Mouse (Mus musculus): ENCODE measurements at regions not wholly inside any gene's neighbourhood (a gene's known extent, or its start where the extent isn't known, plus 50 kb on each side); places are given as distances from the start of the nearest gene placed in this dataset.

DNA sequence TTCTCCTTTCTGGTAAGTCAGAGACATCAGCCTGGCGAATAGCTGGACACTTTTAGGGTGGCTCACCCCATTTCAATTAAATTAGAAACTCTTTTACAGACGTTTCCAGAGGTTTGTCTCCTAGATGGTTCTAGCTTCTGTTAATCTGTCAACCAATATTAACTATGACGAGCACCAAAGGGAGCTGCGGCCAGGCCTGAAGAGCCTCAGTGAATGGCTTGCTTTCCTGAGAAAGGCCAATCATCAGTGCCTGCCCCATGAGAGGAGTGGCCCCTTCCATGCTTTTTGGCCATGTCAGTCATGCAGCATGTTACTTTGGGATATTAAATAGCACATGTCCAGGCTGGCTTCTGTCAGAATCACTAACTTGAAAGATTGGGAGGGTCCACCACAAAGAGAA, 296.6 kb upstream of the Id2 start:
- no peaks in the 10 kb centered on the region for H3K36me3 ChIP-seq (ENCODE audit: insufficient read depth, low read length)
- 84% methylated on average over 4 of the region's 4 CpGs for WGBS
- no peak overlapping the region for H3K27ac ChIP-seq (ENCODE audit: low read length)
- H3K4me2 ChIP-seq (replicated peaks; ENCODE audit: low read depth, low read length): no peak overlapping the region
- TF ChIP-seq CTCF (IDR thresholded peaks at IDR 0.05) (no peak), EP300 (IDR thresholded peaks at IDR 0.05) (no peak)
- H3K27me3 ChIP-seq (replicated peaks; ENCODE audit: insufficient read depth, low read length): no peaks in the 10 kb centered on the region
- H3K4me3 ChIP-seq (ENCODE audit: low read depth, low read length): no peak overlapping the region
- ATAC-seq (no peak), DNase-seq (ENCODE audit: low spot score) (no peak)
- no peak overlapping the region for H3K9ac ChIP-seq (replicated peaks; ENCODE audit: low read depth)
- H3K4me1 ChIP-seq (ENCODE audit: insufficient read depth, low read depth, low read length): no peaks in the 10 kb centered on the region
- no peaks in the 10 kb centered on the region for H3K9me3 ChIP-seq (ENCODE audit: low read length)

DNA sequence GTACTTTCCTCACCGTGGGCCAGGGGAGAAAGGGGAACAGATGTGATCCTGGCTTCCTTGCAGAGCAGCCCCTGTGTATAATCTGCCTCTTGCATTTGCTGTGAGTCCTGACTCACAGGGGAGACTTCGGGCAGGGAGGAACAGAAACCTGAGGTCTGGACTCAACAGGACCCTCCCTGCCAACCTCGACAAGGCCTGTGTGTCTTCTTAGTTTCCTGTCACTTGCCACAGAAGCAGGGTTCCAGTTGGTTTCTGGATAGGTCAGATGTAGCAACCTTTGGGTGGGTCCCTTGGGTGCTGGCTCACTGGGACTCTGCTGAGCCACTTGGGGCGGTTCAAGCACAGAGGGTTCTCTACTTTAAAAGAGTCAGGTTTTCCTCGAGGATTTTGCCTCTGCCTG, 292.3 kb upstream of the Id2 start:
- Histone ChIP-seq H3K9ac (replicated peaks; ENCODE audit: low read depth) (no peak overlapping the region), H3K27ac (ENCODE audit: low read length) (no peak overlapping the region), H3K9me3 (ENCODE audit: low read length) (no peaks in the 10 kb centered on the region), H3K4me3 (ENCODE audit: low read depth, low read length) (no peak overlapping the region), H3K4me1 (ENCODE audit: insufficient read depth, low read depth, low read length) (no peaks in the 10 kb centered on the region), H3K4me2 (replicated peaks; ENCODE audit: low read depth, low read length) (no peak overlapping the region), H3K36me3 (ENCODE audit: insufficient read depth, low read length) (no peaks in the 10 kb centered on the region), H3K27me3 (replicated peaks; ENCODE audit: insufficient read depth, low read length) (no peaks in the 10 kb centered on the region)
- peak; percentile 44 for DNase-seq (ENCODE audit: low spot score)
- 58% methylated on average over 5 of the region's 5 CpGs for WGBS
- TF ChIP-seq EP300 (IDR thresholded peaks at IDR 0.05) (no peak), CTCF (IDR thresholded peaks at IDR 0.05) (no peak)
- ATAC-seq: no peak

DNA sequence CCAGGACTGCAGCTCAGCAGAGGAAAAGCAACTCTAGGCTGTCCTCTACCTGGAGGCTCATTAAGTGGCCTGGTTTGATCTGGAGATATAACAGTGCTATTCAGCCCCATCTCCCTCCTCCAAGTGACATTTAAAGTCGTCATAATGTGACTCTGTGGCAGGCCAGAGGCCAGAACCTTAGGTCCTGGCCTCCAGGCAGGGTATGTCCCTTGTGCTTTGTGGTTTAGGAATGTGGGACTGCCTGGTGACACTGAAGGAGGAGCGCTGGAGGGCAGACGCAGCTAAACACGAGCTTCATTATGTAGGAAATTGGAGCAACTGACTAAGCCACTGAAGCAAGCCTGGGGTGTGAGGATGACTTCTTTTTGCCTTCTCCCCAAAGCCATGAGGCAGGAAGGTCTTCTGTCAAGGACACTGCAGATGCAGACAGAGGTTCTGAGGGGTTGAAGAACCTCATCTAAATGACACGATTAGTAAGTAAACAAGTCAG, 290.9 kb upstream of the Id2 start:
- Histone ChIP-seq H3K4me1 (ENCODE audit: insufficient read depth, low read depth, low read length) (no peaks in the 10 kb centered on the region), H3K9me3 (ENCODE audit: low read length) (no peaks in the 10 kb centered on the region), H3K4me2 (replicated peaks; ENCODE audit: low read depth, low read length) (no peak overlapping the region), H3K27ac (ENCODE audit: low read length) (no peak overlapping the region), H3K9ac (replicated peaks; ENCODE audit: low read depth) (no peak overlapping the region), H3K36me3 (ENCODE audit: insufficient read depth, low read length) (no peaks in the 10 kb centered on the region), H3K27me3 (replicated peaks; ENCODE audit: insufficient read depth, low read length) (no peaks in the 10 kb centered on the region), H3K4me3 (ENCODE audit: low read depth, low read length) (no peak overlapping the region)
- no peak for ATAC-seq
- DNase-seq (ENCODE audit: low spot score): no peak
- TF ChIP-seq CTCF (IDR thresholded peaks at IDR 0.05) (no peak), EP300 (IDR thresholded peaks at IDR 0.05) (no peak)
- WGBS: 63% methylated on average over 5 of the region's 5 CpGs

DNA sequence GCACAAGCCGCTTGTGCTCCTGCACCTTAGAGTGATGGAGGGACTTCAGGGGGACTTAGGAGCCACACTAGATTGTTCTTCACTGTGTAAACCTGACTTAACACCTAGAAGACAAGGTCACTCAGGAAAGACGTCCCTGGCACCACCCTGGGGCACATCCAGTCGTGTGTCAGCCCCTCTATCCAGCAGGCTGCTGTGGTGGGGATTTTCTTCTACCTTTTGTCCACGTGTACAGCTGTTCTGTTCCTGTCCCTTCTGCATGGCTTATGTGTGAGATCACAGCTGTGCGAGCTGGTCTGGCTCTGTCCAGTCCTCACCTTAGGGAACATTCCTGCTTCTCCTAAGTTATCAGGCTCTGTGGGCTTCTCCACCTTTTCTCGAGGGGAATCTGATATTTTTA, 286.0 kb upstream of the Id2 start:
- ATAC-seq (no peak), DNase-seq (ENCODE audit: low spot score) (no peak)
- Histone ChIP-seq H3K4me1 (ENCODE audit: insufficient read depth, low read depth, low read length) (no peaks in the 10 kb centered on the region), H3K36me3 (ENCODE audit: insufficient read depth, low read length) (no peaks in the 10 kb centered on the region), H3K4me2 (replicated peaks; ENCODE audit: low read depth, low read length) (no peak overlapping the region), H3K9me3 (ENCODE audit: low read length) (no peaks in the 10 kb centered on the region), H3K9ac (replicated peaks; ENCODE audit: low read depth) (no peak overlapping the region), H3K27ac (ENCODE audit: low read length) (no peak overlapping the region), H3K4me3 (ENCODE audit: low read depth, low read length) (no peak overlapping the region; the same call in 1 of the 2 replicates), H3K27me3 (replicated peaks; ENCODE audit: insufficient read depth, low read length) (no peaks in the 10 kb centered on the region)
- TF ChIP-seq EP300 (IDR thresholded peaks at IDR 0.05): no peak
- no peak for TF ChIP-seq CTCF (IDR thresholded peaks at IDR 0.05)
- 69% methylated on average over 6 of the region's 6 CpGs for WGBS

DNA sequence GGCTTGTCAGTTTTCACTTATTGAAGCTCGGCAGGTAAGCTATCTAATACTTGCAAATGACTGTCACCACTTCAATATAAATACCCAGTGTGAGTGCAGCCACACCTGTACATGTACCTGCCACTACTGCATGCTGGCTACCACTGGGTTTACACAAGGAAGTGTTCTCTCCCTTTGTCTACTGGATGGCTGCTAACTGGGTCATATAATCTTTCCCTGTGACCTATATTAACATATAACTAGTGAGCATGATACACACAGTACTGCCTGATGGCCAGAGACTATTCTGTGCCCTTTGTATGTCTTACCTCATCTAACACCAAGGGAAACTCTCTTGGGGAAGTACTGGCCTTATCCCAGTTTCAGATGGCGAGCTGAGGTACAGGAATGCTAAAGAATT, 285.5 kb upstream of the Id2 start:
- Histone ChIP-seq H3K4me3 (ENCODE audit: low read depth, low read length) (no peak overlapping the region; the same call in 1 of the 2 replicates), H3K27me3 (replicated peaks; ENCODE audit: insufficient read depth, low read length) (no peaks in the 10 kb centered on the region), H3K27ac (ENCODE audit: low read length) (no peak overlapping the region), H3K9ac (replicated peaks; ENCODE audit: low read depth) (no peak overlapping the region), H3K4me1 (ENCODE audit: insufficient read depth, low read depth, low read length) (no peaks in the 10 kb centered on the region), H3K9me3 (ENCODE audit: low read length) (no peaks in the 10 kb centered on the region), H3K4me2 (replicated peaks; ENCODE audit: low read depth, low read length) (no peak overlapping the region), H3K36me3 (ENCODE audit: insufficient read depth, low read length) (no peaks in the 10 kb centered on the region)
- 80% methylated on average over 2 of the region's 2 CpGs for WGBS
- TF ChIP-seq EP300 (IDR thresholded peaks at IDR 0.05): no peak
- no peak for TF ChIP-seq CTCF (IDR thresholded peaks at IDR 0.05)
- DNase-seq (ENCODE audit: low spot score): no peak
- no peak for ATAC-seq

DNA sequence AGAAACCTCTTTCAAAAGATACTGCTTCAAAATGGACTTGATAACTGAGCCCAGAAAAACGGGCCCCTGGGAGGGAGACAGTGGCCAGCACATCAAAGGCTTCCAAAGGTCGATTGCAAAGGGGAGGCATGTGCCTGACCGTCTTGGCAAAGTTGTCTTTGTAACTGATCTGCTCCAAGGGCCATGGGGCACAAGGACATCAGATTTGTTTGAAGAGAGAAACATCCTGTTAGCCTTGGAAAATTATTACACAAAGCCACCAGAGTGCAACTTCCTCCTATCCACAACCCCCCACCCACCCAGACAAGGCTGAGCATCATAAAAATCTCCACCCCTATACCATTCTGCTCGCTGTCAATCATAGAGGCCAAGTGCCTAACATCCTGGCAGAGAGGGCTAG, 284.7 kb upstream of the Id2 start:
- no peak for TF ChIP-seq CTCF (IDR thresholded peaks at IDR 0.05)
- TF ChIP-seq EP300 (IDR thresholded peaks at IDR 0.05): no peak

DNA sequence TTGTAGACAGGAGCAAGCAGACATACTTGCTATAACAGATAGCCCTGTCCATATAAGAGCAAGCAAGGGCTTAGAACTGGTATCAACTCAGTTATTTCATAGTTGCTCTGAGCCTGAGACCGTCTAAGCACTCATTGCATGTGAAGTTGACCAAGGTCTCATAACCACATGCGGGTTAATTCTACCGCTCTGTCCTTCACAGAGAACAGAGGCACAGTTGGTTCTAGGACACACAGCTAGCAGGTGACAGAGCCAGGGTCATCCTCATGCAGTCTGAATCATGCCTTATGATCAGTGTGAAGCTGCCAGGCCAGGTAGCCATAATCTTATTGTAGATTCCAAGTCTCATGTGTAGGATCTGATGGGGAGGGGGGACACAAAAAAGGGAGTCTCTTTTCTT, 283.1 kb upstream of the Id2 start:
- 100% methylated on average over 3 of the region's 3 CpGs for WGBS

More for the DNA sequence above, 284.7 kb upstream of the Id2 start:
- H3K9me3 ChIP-seq (ENCODE audit: low read length): no peaks in the 10 kb centered on the region
- WGBS: 17% methylated on average over 4 of the region's 4 CpGs
- H3K4me3 ChIP-seq (ENCODE audit: low read depth, low read length): no peak overlapping the region
- no peak overlapping the region for H3K9ac ChIP-seq (replicated peaks; ENCODE audit: low read depth)
- DNase-seq (ENCODE audit: low spot score) (no peak), ATAC-seq (no peak; the same call in 1 of the 2 replicates)
- no peak overlapping the region for H3K4me2 ChIP-seq (replicated peaks; ENCODE audit: low read depth, low read length)
- no peaks in the 10 kb centered on the region for H3K36me3 ChIP-seq (ENCODE audit: insufficient read depth, low read length)
- H3K27me3 ChIP-seq (replicated peaks; ENCODE audit: insufficient read depth, low read length): no peaks in the 10 kb centered on the region
- no peak overlapping the region for H3K27ac ChIP-seq (ENCODE audit: low read length)
- no peaks in the 10 kb centered on the region for H3K4me1 ChIP-seq (ENCODE audit: insufficient read depth, low read depth, low read length)

More for the DNA sequence above, 283.1 kb upstream of the Id2 start:
- DNase-seq (ENCODE audit: low spot score): no peak
- no peaks in the 10 kb centered on the region for H3K9me3 ChIP-seq (ENCODE audit: low read length)
- no peaks in the 10 kb centered on the region for H3K27me3 ChIP-seq (replicated peaks; ENCODE audit: insufficient read depth, low read length)
- H3K36me3 ChIP-seq (ENCODE audit: insufficient read depth, low read length): no peaks in the 10 kb centered on the region
- TF ChIP-seq CTCF (IDR thresholded peaks at IDR 0.05) (no peak), EP300 (IDR thresholded peaks at IDR 0.05) (no peak)
- H3K4me2 ChIP-seq (replicated peaks; ENCODE audit: low read depth, low read length): no peak overlapping the region
- no peak for ATAC-seq
- no peak overlapping the region for H3K9ac ChIP-seq (replicated peaks; ENCODE audit: low read depth)
- H3K4me3 ChIP-seq (ENCODE audit: low read depth, low read length): no peak overlapping the region
- no peak overlapping the region for H3K27ac ChIP-seq (ENCODE audit: low read length)
- no peaks in the 10 kb centered on the region for H3K4me1 ChIP-seq (ENCODE audit: insufficient read depth, low read depth, low read length)

All from lung, postnatal 0 days (tissue).